Mouse (Mus musculus): Measurements from ENCODE around the gene Akr1b3.
A peak's percentile ranks its signal among the peaks of the same experiment; 100 is the strongest.
"Not testable (repeated sequence)": the region's sequence is repeated elsewhere in the genome, so short reads cannot be mapped to it uniquely, and the experiment has no call there.

Gene Akr1b3

DNA sequence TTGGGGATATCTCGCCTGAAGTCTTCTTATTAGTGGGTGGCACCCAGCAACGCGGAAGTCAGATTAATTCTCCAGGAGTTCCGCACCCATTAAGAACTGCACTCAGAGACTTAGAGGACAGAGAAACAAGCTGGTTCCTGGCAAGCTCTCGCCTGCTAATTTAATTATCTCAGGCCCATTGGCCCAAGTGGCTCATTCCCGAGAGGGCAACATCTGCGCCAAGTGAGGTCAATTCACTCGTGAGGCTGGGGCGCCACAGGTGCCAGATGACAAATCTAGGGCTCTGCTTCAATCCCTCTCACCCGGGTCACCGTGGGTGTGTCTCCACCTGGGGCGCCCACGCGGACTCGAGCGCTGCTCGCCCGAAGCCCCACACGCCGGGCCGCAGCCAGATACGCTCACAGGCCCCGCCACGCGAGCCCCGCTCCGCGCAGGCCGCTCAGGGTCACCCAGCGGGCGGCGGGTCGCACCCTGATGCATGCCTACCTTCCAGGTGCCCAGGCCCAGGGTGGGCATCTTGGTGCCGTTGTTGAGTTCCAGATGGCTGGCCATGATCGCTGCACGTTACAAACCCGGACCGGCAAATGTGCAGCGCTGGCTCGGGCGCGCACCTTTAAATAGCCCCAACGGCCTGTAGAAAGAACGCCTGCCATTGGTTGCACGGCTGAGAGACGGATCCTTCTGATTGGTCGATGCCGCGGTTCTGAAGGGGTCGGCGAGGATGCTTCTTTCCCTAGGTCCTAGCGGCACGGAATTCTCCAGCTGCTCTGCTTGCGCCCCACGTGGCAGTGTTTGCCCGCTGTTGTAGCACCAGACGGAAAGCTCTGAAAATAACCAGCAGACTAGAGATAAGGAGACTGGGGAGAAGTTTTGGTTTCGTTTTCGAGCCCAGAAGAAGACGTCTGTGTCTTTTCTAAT lies at the start of gene Akr1b3:
Gene Akr1b3 (minus strand): TSS at position 625 of the 918 bp plus-strand sequence.
- peak; percentile 96 for DNase-seq

DNA sequence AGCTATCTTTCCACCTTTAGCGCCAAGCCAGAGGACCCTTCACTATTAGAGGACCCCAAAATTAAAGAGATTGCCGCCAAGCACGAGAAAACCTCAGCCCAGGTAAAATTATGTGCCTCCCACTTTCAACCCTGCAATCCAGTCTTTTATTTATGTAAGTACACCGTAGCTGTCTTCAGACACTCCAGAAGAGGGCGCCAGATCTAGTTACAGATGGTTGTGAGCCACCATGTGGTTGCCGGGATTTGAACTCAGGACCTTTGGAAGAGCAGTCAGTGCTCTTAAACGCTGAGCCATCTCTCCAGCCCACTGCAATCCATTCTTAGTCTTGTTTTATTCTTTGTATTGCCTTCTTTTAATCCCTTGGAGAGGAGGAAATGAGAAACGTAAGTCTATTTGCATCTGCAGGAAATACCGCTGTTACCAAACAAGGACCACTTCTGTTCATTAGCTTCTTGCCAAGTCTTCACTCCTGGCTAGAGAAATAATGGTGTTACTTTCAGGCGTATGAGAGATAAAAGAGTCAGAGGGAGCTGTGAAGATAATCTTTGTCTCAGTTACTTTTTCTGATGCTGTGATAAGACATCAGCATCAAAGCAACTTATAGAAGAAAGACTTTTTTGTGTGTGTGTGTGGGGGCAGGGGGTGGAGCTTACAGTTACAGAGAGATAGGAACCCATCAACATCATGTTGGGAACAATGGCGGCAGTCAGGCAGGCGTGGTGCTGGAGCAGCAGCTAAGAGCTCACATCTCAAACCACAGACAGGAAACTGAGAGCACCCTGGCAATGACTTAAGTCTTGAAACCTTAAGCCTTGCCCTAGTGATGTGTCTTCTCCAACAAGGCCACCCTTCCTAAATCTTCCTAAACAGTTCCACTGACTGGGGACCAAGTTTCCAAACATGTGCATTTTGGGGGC lies 47.2 kb upstream of the Akr1b3 start:
- DNase-seq = no peak

DNA sequence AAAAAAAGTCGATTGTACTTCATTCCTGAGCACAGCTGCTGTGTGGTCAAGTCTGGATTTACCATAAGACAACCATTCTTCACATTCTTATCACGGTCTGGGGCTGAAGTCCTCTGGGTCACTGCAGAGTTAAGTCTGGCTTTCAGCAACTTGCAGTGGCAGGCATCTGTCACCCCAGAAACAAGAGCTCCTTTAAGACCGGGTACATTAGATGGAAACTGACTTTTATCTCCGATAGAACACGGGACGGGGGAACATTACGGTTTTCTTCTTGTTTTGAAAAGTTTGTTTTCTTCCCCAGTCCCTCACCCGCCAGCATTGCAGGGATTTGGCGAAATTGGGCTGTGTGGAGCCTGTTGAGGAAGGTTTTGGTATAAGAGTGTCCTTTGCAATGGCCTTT lies 38.6 kb upstream of the Akr1b3 start:
- no peak for DNase-seq

DNA sequence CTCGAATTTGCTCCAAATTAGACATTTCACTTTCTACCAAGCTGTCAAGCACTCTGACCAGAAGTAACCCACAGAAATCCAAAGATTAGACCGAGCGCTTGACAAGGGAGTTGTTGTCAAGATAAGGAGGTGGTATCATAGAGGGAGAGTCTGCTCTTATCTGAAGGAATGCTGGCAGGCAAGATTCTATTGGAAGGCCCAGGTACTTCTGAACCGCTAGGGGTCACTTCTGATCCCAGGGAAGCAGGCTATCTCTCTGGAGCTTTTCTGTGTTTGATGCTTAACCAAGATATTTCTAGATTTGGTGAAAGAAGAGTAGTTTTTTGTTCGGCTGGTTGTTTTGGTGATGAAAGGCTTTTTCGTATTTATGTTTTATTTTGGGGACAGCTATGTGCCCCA lies 38.1 kb upstream of the Akr1b3 start:
- DNase-seq = no peak

DNA sequence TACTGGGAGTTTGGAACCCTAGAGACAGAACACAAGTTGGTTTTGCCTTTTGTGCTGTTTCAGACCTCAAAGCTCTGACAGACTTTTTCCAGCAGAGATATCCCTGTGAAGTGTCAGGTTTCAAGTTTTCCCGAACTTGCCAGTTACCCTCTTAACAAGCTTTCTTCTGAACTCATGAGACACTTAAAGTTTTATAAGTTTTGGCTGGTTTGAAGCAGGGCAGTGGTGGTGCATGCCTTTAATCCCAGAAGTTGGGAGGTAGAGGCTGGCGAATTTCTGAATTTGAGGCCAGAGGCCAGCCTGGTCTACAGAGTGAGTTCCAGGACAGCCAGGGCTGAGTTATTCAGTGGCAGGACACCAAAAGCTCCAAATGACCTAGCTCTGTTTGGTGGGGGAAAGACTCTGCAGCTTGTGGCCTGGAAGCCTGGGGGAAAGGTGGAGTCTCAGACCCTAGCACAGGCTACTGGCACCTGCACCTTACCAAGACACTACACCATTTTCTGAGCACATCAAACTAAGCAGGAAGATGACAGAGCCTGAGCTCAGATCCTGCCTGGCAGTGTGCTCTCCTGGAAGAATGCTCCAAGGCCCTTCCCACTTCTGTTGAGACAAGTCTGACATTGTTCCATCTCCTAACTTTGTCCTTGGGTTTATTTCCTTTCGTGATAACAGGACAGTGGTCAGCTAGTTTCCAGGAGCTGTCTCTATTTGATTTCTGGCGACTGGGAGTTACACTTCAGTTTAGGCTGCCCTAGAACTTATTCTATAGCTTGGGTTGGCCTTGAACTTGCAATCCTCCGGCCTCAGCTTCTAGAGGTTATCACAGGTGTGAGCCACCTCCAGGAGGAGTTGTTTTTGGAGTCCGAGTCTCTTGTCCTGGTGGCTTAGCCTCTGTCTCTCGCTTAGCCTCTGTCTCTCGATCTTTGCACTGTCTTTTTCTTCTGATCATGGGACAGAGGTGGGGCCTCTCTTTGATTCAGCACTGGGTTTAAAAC lies 37.4 kb upstream of the Akr1b3 start:
- DNase-seq = no peak

DNA sequence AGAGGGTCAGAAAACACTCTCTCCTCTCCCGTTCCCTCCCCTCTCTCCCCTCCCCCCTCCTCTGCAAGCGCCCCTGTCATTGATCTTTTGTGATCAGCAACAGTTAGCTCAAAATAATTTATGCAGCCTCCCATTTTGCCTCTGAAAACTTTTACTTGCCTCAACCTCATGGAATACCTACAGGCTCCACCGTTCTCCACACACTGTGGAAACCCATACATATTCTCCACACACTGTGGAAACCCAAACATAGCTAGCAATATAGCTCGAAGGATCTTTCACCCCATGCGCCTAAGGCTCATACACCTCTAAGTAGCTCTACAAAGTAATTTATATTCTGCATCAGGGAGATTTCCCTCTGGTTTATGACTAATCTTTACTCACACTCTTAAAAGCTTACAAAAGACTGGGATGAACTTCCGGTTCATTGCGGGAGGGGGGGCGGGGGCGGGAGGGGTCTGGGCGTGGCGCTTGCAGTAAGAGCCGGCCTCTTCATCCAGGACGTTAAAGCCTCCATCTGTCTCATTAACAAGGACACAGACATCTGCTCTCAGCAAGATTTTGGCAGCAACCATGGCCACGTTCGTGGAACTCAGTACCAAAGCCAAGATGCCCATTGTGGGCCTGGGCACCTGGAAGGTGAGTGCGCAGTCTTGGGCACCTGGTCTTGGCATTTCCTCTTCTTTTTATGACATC lies 36.5 kb upstream of the Akr1b3 start, which contains the start of gene Akr1b8:
Gene Akr1b8 (plus strand): TSS at position 462 of the 696 bp plus-strand sequence.
- no peak for DNase-seq

DNA sequence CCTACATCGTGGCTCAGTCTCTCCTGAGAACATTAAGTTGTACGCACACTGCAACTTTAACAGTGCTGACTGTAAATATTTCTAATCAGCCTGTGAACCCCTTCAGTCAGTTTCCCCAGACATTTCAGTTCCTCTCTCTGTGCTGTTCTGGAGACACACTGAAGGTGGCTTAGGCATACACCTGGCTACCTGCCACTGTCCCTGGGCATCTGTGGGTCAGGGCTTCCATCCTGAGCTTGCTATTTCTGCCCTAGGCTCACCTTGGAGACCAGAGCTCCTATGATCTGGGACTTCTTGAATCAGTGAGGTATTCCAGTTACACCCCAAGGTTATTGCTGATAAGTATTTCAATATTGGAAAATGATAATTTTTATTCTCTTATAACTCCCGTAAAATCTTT lies 35.1 kb upstream of the Akr1b3 start:
- no peak for DNase-seq

DNA sequence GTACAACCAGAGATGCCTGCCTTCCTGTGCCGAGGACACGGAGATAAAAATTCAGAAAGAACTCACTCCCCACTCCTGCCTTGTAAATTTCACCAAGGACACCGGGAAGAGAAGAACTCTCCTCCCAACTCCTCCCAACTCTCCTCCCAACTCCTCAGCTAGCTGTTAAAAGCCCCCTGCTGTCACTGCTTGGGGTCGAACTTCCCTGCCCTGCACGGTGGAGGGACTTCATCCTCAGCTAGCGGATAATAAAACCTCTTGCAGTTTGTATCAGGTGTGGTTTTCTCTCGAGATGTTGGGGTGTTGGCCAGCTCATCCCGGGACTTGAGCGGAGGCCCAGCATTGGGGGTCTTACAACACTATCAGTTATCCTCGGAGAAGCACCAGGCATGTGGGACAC lies 34.2 kb upstream of the Akr1b3 start:
- not testable (repeated sequence) for DNase-seq

DNA sequence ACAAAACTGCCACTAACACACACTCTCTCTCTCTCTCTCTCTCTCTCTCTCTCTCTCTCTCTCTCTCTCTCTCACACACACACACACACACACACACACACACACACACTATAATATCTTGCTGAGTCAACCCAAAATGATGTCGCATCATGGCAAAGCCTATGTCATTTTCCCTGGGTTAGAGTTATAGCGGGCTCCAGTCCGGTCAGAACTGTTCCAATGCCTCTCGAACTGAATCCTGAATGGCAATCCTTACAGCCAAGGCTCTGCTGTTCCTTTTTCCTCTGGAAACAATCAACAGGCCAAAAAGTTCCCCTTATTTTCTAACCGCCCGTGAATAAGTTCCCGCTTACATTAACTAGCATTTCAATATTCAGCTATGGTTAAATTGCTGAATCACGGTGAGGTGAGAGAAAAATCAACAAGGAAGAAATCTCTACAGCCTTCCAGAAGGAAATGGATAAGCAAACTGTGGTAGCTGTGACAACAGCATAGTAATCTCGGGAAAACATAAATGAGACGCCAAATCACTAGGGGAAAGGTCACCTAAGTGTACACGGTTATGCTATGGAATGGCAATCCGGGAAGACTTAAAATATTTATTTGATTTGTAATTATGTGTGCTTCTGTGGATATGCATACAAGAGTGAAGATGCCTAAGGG lies 32.9 kb upstream of the Akr1b3 start:
- no peak for DNase-seq

DNA sequence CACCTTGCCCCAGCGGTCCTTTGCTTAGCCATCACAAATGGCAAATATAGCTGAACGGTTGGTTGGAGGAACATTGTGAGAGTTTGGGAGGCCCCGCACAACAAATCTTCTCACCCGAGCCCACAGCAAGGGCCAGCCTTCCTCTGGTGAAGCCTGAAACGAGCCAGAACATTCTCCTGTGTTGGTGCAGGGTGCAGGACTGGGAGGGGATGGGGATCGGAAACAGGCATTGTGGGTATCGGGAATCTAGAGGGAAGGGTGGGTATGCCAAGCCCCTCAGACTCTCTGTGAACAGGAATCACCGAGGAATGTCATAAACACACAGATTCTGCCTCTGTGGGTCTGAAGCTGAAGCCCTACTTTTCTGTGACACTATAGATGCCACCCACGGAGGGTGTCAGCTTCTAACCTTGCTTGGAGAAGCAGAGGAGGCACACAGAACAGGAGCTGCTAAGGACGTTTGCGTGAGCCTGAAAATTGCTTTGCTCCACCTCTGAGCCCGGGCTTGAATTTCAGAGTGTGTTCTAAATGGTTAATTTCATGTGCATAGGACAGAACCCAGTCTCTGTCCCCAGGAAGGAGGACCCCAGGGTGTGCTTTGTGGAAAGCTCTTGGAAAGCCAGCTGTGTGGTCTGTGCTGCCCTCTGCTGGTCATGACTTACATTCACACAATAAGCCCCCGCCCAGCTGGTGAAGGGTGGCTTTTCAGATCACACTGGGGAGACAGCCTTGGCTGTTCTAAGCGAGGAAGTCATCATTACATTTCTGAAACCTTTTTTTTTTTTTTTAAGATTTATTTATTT lies 29.0 kb upstream of the Akr1b3 start:
- peak; percentile 76 for DNase-seq

DNA sequence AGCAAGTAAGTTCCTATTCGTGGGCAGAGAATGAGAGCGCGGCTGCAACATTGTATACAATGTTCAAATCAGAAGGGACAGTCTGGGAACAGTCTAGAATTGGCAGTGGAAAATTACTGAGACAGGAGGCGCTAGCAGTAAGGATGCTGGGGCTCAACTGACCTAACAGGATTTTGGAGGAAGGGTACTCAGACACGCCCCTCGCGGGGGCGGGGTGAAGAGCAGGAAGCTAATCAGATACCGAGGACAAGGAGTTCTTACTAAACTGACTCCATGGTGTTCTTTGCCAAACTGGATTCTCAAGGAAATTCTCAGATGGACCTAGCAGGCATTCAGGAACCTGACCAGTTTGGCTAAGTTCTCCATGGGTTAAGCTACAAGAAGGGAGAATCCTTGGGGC lies 27.7 kb upstream of the Akr1b3 start:
- no peak for DNase-seq

DNA sequence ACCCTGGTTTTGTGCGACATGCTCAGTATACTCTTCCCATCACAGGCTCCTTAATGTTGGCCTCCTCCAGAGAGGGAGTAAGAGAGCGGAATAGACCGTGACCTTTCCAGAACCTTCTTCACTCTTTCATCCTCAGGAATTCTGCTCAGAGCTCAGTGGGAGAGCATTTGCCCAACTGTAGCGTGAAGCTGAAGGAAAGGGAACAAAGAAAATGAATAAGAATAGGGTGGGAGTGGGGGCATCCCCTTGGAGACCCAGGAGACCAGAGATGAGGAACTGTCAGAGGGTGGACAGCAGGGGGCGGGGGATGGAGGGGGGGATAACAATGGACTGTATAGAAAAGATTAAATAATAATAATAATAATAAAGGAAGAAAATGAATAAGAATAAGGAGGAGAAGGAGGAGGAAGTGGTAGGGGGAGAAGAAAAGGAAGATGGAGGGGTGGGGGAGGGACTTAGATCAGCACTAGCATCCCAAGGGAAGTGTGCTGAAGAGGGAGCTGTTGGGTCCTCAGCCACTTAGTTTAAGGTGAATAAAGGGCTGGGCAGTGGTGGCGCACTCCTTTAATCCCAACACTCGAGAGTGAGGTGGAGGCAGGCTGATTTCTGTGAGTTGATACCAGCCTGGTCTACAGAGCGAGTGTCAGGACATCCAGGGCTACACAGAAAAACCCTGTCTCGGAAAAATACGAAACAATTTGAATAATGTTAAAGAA lies 27.0 kb upstream of the Akr1b3 start:
- DNase-seq = no peak

DNA sequence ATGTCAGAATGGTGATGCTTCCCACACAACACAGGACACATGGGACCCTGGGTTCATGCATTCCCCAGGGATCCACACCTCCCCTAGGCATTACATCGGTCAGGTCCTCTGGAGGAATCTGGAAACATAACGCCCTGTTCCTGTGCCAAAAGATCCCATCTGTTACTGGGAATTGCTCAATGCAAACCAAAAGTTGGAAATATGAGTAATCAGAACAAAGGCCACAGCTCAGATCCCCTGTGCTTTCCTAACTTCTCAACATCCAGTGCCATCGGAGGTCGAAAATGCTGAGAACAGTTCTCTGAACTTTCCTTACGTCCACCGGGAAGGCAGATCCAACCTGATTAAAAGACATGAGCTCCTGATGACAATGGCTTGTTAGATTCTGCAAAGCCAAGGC lies 26.1 kb upstream of the Akr1b3 start:
- no peak for DNase-seq

DNA sequence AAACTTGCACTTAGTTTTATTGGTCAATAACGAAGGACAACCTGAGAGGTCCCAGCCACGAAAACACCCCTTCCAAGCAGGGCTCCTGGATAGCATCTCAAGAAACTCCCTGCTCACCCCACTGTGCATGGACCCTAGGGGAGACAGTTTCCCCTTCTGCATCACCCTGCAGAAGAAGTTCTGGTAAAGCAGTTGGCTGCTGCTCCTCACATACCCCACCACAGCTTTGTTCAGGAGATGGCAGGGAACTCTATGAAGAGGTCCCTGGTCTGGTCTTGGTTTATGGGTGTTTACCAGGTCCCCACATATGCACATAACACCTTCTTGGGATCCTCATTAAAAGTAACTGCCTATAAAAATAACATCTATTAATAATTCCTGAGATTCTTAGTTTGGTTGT lies 25.2 kb upstream of the Akr1b3 start:
- DNase-seq = no peak

DNA sequence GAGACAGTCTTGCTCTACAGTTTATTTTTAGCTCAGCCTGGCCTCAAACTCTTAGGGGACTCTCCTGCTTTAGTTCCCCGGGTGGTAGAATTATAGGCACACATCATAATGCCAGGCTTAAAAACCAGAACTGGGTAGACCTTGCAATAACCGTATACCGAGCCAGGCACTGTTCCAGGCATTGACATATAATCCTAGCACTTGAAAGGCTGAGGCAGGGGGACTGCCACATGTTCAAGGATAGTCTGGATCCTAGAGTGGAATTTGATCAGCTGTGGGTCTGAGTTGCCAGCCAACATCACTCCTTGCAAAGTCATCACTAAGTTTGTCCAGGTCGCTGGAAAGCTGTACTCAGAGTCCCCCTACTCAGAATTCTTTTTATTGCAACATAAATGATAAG lies 24.7 kb upstream of the Akr1b3 start:
- no peak for DNase-seq

DNA sequence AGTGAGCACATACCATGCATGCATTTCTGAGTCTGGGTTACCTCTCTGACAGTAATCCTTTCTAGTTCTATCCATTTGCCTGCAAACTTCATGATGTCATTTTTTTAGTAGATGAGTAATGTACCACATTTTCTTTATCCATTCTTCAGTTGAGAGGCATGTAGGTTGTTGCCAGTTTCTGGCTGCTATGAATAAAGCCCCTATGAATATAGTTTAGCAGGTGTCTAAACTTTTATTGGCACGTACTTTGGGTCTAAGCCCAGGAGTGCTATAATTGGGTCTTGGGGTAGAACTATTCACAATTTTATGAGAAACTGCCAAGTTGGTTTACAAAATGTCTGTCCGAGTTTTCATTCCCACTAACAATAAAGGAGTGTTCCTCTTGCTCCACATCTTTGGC lies 20.5 kb upstream of the Akr1b3 start:
- DNase-seq = no peak

DNA sequence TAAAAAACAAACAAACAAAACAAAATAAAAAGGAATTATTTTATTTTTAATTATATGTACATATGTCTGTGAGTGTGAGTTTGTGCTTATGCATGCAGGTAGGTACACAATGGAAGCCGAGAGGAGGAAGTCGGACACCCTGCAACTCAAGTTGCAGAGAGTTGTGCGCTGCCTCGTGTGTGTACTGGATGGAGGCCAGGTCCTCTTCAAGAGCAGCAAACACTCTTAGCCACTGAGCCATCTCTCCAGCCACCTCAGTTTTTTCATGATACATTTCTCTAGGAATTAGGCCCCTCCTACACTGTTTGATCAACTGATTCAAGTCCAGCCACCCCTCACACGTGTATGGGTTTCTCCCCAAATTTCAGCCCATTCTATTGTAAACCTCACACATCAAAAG lies 17.4 kb upstream of the Akr1b3 start:
- no peak for DNase-seq

DNA sequence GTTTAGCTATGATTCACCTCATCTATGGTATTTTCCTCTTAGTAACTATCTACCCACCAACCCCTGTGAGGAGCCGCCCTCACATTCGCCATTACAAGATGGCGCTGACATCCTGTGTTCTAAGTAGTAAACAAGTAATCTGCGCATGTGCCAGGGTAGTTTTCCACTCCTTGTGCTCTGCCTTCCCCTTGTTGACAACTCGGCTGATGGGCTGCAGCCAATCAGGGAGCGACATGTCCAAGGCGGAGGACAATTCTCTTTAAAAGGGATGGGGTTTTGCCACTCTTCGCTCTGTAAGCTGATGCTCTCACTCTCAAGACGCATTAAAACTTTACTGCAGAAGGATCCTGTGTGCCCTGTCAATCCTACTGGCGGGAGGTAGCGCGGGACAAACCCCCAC lies 14.5 kb upstream of the Akr1b3 start:
- not testable (repeated sequence) for DNase-seq

DNA sequence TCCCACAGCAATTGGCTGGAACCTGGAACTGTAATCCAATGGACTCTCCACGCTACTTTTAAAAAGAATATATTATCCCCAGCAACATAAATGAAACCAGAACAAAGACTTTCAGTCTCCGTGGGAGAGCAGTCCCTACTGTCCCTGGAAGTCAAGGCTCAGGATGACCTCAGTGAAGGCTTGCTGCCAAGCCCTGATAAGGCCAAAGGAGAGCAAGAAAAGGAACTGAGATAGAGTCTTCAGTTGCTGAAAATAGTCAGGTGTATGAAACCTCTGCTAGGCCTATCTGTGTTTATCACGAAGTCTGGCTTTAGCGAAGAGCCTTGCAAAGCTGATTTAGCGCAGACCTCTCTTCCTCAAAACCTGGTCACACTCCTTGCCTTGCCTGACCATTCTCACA lies 14.1 kb upstream of the Akr1b3 start:
- DNase-seq = no peak

DNA sequence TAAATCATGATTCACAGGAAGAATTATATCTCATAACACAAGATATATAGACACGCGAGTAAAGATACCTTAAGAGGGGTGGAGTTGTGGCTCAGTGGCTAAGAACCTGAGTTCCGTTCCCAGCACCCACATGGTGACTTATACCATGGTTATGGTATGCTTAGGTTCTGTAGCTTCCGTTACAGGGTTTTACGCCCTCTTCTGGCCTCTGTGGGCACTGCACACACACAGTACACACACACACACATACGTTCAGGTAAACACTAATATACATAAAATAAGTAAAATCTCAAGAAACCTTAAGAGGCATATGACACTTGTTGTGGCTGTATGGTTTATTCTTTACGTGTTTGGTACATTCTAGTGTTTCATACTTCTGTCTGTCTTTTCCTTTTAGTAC lies 4.8 kb upstream of the Akr1b3 start:
- DNase-seq = no peak

All from right cerebral cortex, adult 18-20 months (tissue).